Mouse (Mus musculus) gastrocnemius, postnatal 10 days (tissue): ENCODE results near the gene Trmt61a. TPM values are rescaled to one million over a fixed set of nuclear protein-coding genes. Genes with fewer than 3 reads are reported as not detected.
A peak's percentile ranks its signal among the peaks of the same experiment; 100 is the strongest.
"Not testable (repeated sequence)": the region's sequence is repeated elsewhere in the genome, so short reads cannot be mapped to it uniquely, and the experiment has no call there.

ENCODE experiments used
- DNase-seq: peaks from one replicate; pipeline ENCODE4 v3.0.0; 2021; ENCODE audit warnings: mixed read lengths
- long read RNA-seq, 2 experiments: library from polyadenylated mRNA; stranded (forward); transcript quantifications; one replicate each; pipeline ENCODE4 v2.0.0; 2021
- total RNA-seq, 2 experiments: library from RNA; stranded (reverse); gene quantifications; 2 replicates each; pipeline ENCODE4 v1.2.3; 2021

Gene Trmt61a
- 1 to 10 TPM; 3.8 to 5.4 TPM for total RNA-seq
- long read RNA-seq, experiment 1, partial matches to known transcripts, result 0 of 2 reads
- long read RNA-seq, experiment 1, other reads (novel, unspliced or antisense), result 0 of 2 reads
- long read RNA-seq, experiment 2, partial matches to known transcripts, result 1 of 4 reads
- long read RNA-seq, experiment 2, other reads (novel, unspliced or antisense), result 3 of 4 reads

DNA sequence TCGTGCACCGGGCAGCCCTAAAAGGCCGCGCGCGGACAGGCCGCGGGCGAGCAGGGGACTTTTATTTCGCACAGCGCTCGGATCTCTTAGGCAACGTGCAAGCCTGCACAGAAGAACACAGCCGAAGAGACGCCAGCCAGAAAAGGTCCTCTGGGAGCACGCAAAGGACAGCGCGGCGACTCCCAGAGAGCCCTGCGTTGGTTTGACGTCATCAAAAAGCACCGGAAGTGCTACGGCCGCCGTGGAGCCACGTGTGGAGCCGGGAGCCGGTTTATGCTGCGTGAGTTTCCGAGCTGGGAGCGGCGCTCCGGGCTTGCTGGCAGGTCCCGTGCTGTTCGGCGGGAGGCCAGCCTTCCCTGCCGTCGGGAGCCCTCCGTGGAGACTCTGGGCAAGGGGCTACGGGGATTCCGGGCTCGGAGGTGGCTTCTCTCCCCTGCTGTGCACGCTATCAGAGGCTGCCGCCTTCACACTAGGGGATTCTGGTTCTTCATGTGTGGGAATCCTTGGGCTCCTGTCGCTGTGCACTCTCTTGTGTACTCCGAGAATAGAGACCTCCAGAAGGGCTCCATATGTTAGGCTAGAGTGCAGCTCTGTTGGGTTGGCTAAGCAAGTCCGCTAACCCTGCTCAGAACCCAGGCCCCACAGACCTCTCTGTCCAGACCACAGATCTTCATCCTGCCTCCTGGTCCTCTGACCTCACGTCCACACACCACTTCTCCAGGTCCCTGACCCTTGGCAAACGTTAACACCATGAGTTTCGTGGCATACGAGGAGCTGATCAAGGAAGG is at the start of gene Trmt61a:
Gene Trmt61a (plus strand): TSS at position 224 of the 788 bp plus-strand sequence.
- DNase-seq, result peak; percentile 92

DNA sequence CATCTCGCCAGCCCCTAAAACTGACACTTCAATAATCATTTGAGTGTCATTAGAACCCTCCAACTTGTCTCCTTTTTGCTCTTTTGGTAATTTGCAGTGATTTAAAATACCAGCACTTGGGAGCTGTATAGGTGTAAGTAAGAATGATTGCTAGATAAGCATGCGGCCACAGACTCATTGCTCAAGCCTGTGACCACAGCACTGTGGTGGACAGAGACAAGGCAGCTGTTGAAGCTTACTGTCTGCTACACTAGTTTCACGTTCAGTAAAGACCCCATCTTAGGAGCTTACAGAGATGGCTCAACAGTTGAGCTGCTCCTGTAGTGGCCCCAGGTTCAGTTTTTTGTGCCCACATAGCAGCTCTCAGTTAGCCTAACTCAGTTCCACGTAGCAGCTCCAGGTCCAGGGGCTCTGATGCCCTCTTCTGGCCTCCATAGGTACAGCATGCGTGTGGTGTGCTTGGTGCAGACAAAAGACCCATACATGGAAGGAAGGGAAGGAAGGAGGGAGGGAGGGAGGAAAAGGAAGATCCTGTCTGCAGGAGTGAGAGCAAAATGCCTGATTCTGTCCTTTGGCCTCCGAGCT is 29.8 kb upstream of the Trmt61a start:
- peak; percentile 61 for DNase-seq

DNA sequence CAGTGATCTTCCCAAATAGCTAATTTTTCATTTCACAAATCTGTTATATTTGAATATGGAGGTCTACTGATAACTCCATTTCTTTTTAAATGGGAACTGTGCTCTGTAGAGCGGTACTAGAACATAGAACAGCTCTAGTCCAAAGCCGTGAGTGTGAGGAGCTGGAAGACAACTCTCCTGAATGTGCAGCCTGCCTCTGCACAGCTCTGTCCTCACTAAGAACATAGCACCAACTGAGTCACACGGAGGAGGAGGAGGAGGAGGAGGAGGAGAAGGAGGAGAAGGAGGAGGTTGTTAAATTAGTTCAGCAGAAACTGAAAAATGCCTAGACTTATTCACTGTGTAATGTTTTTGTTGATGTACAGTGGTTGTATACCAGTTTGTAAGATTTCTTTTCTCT is 25.0 kb upstream of the Trmt61a start:
- DNase-seq, result no peak

DNA sequence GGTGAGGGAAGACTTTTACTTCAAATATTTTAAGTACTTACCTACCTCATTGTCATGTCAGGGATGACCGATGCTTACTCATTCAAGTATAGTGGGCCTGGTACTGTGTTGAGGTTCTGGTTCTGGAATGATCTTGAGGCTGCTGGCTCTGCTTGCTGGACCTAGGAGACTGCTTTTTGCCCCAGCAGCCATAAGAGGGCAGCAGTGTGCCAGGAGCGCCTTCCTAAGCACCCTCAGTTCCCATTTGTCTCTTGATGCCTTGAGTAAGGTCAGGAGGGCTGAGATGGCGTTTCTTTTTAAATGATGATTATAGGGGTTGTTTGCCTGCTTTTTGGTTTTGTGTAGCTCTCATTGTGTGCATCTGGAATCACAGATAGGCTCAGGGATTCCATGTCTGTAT is 24.5 kb upstream of the Trmt61a start:
- peak; percentile 73 for DNase-seq

DNA sequence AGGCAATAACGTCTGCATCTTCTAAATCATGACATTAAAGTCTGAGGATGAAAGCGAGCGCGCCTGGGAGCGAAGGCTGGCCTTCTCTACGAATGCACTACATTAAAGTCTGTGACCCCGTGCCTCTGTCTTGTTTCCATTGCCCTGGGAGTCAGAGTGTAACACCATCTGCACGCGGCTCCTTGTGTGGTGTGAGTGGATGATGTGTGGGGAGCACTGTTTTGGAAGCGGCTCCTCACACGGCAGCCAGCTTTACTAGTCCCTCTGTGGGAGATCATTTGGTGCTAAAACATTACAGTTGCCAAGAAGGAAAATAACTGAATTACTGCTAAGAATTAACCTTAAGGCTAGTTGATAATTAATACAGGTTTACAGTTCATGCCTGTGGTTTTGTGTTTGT is 22.2 kb upstream of the Trmt61a start:
- no peak for DNase-seq

DNA sequence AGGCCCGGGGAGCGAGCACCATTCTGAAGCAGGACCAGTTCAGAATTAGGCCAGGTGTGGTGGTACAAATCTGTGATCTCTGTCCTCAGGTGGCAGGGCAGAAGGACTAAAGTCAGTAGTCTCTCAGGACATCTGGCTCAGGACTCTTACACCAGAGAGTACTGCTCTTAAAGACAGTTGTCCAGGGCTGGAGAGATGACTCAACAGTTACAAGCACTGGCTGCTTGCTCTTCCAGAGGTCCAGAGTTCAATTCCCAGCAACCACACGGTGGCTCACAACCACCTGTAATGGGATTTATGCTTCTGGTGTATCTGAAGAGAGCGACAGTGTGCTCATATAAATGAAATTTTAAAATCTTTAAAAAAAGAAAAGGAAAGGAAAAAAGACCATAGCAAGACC is 18.6 kb upstream of the Trmt61a start:
- DNase-seq, result no peak

DNA sequence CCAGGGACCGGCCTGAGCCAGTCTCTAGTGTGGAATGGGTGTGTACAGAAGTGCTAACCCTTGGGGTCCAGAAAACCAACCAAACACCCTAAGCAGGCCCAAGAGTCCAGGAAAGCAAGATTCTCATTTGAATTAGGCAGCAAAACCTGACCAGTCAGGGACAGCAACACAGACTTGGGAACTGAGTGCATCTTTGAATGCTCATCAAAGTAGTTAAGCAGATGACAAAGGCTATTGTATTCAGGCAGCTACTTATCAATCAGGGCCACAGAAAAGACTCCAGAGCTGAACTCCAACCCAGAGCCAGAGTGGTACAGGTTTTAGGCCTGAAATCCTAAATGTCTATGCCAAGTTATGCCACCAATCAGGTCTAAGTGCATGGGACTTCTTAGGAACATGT is 17.3 kb upstream of the Trmt61a start:
- no peak for DNase-seq

DNA sequence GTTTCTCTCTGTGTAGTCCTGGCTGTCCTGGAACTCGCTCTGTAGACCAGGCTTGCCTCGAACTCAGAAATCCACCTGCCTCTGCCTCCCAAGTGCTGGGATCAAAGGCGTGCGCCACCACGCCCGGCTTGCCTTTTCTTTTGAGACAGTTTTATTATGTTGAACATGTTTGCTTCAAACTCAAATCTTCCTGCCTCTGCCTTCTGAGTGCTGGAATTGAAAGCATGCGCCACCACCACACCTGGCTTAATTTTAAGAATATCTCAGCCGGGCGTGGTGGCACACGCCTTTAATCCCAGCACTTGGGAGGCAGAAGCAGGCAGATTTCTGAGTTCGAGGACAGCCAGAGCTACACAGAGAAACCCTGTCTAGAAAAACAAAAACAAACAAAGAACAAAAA is 16.4 kb upstream of the Trmt61a start:
- DNase-seq, result not testable (repeated sequence)

DNA sequence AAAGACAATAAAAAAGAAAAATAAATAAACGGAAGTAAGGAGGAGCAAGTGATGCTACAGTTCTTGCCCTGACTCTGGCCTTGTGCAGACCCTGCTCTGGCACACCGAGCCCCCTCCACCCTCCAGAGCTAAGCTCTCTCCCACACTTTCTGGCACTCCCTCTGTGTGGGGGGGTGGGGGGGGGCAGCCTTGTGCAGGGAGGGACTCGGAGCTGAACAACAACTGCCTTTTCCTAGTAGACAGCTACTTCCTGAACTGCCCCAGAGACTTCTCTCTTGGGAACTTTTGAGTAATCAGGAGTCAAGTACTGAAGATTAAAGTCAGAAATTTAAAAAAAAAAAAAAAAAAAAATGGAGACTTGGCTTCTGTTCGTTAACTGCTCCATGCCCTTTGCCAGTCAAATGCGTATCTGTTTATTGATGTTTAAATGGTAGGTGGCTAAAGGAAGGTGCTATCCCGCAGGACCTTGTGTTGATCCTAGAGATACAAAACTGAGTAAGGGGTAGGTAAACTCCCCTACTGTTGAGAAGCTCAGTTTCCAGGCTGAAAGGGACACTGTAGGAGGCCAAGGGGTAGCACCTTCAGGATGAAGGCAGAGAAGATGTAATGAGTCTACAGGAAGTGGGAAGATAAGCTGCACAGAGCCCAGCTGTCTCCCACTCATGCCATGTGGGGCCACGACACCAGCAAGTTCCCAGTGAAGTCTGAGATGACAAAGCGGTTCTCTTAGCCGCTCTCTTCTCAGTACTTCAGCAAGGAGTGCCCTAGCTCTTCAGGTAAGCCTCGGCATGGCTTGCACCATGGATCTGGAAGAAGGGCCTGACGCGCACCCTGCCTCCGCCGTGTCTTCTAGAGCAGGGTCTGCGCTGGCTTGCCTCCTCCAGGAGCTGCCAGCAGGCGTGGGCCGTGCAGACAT is 14.4 kb upstream of the Trmt61a start:
- no peak for DNase-seq

DNA sequence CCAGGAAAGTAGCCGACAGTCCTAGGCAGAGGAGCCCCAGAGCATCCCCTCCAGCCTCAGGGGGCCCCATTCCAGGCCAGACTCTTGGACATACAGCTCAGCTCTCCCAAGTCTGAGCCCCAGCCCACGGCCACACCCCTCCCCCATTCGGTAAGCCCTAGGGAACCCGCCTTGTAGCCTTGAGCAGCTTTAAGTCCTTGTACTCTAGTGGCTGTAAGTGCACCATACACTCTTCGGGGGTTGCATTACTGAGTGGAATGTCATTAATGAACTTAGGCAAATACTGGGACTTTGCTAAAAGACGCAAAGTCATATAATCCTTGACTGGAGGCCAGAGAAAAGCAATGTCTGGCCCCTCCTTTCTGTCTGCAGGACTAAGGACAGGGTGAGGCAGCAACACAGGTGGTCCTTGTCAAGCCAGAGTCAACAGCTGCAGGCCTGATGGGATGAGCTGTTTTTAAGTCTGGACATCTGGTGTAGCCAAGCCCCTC is 13.7 kb upstream of the Trmt61a start:
- peak; percentile 48 for DNase-seq

DNA sequence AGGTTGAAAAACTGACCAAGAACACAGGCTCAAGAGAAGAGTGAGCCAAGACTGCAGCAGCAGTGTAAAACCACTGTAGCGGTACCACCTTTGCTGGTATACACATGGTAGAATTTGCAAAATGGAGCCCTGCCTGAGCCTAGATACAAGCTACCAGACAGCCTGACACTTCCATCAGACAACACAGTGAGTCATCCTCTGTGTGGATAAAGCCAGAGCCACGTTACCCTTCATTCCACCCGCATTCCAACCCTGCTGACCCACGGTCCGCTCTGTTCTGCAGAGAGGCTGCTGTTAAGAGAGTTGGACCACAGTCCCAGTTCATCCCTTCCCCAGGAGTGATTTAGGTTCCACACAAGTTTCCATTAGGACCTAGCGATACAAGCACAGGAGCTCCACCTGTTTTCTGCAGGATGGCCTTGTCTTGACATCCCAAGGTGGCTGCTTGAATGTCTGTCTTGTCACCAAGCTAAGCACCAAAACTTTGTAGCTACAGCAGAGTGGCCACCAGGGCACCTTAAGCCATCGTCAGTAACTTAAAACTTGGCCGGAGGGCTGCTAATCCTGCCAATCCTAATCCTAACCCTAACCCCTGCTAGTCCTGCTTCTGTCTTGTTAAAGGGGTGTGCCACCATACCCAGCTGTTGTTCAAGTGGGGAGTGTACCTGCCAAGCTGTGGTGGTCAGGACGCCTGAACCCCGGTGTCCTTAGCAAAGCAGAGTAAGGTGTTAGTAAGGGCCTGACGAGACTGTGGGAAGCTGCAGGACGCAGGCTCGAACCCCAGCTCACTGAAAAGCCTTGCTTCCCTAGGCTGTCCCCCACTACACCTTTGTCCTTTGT is 12.6 kb upstream of the Trmt61a start:
- DNase-seq, result no peak

DNA sequence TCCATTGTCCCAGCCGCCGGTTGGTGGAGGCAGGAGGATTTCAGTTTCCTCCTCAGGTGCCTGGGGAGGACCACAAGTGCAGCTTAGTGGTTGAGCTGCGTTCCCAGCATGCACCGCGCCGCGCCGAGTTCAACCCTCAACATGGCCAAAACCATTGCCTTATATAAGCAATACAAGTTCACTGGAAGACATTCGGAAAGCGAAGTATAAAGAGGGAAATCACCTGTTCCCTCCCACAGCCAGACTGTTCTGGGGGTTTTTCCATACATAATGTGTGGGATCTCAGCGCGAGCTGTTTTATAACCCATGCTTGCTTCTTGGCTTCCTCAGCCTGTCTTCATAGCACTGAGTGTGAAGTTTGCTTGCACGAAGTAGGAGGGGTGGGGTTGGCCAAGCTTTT is 11.5 kb upstream of the Trmt61a start:
- DNase-seq, result no peak

DNA sequence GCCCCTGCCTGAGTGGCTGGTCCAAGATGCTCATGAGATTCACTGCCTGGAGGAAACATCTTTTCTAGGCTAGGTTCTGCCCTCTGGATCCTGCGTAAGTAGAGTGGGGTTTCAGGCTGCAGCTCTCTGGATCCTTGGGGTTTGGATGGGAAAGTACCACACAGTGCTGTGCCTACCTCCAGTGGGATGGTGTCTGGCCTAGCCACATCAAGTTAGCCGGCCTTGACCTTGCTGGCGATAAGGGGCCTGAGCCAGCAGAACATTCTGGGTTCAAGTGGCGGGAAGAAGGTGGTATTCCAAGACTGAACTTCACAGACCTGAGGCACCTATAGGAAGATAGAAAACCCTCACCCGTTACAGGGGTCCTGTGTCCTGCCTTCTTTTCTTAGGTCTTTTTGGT is 10.5 kb upstream of the Trmt61a start:
- DNase-seq, result no peak

DNA sequence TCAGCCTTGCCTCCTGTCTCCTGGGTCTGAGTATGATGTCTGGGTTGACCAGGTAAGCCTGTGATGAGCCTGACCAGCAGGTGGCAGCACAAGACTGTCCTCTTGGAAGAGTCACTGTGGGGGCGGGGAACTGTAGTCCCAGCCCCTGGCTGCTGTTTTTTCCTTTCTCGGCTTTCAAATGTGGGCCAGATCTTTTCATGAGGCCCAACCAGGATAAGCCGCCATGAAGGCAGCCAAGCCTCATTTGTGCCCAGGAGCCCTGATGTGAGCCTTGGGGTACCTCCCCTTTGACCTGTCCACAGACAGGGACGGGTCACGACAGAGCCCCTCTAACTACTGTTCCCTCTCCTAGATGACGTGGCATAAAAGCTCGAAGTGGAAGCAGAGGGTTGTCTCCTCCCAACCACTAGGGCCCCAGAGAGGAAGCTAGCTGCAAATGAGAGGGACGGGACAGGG is 9.4 kb upstream of the Trmt61a start:
- DNase-seq, result peak; percentile 100

DNA sequence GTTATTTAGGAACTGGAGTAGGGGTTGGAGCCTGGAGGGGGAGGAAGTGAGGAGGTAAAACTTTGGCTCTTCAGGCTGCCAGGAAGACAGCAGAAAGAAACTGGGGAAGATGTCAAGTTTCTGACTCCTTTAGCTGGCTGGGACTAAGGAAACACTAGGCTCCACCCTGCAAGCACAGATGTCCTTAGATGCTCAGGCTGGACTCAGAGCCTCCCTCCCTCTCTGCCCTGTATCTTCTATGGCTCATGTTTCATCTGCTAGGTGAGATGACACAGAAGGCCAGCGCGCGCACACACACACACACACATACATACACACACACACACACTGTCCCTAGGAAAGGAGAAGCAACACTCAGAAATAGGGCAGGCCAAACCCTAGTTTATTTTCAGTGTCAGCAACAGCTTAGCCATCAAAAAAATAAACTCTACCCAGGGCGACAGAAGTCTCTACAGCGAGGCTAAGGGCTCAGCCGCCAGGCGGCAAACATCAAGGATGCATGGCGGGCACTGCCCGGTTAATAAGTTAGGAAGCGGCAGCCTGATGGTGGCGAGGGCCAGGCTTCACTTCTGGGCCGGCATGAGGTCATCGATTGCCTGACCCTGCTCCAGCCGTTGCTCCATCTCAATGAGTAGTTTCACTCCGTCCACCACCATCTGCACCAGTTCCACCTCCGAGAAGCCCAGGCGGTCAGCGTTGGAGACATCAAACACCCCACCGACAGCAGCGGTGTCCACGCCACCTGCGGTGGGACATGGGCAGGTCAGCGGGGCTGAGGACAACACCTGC is 8.7 kb upstream of the Trmt61a start:
- peak; percentile 19 for DNase-seq

DNA sequence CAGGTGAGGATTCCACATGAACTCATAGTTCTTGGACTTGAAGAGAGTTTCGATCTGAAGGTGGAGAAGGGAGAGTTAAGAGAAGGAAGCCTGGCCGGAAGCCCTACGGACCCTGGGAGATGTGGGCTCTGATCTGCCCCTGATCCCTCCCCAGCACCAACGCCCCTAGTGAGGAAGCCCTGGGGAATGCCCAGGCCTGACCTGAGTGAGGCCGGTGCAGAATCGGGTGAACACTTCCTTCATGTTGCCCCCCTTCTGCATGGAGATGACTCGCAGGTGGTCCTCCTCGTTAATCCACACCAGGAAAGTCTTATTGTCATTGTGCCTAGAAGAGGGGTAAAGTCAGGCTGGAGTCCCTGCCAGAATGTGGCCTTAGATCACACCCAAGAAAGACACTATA is 7.9 kb upstream of the Trmt61a start:
- DNase-seq, result no peak

DNA sequence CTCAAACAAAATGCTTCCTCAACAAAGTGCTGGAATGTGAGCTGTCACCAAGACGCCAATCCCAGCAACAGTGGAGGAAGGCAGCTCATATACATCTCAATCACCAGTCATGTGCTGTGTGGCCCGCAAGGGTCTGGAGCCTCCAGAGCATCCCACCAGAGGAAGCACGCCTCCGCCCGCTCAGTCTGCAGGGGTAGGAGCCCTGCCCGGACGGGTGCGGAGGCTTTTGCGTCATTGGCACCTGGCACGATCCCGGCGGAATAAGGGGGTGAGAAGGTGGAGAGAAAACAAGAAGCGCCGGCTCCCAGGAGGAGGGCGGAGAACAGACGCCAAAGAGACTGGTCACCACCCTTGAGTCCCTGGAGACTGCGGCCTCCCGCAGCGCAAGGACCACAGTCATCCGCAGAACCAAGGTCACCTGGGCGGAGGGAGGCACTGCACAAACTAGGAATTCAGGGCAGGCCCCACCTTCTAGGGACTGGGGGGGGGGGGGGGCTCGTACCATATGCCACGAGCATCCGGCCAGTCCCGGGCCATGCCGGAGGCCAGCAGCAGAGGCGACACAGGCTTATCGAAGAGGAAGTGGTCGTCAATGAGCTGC is 7.4 kb upstream of the Trmt61a start:
- no peak for DNase-seq

DNA sequence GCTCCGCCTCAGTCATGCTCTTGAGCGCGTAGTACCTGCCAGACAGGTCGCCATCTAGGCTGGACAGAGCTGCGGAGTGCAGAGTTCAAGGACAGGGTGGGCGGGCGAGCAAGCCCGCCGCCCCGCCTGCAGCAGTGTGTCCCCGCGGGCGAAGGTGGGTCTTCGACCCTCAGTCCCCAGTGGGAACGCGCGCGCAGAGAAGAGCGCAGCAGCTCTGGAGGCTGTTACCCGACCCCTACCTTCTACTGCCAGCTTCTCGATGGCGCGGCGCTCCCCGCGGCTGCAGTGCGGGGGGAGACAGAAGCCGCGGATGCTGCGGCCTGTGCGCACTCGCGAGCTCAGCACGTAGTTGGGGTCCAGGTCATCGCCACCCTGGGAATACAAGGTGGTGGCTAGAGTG is 6.9 kb upstream of the Trmt61a start:
- DNase-seq, result no peak

DNA sequence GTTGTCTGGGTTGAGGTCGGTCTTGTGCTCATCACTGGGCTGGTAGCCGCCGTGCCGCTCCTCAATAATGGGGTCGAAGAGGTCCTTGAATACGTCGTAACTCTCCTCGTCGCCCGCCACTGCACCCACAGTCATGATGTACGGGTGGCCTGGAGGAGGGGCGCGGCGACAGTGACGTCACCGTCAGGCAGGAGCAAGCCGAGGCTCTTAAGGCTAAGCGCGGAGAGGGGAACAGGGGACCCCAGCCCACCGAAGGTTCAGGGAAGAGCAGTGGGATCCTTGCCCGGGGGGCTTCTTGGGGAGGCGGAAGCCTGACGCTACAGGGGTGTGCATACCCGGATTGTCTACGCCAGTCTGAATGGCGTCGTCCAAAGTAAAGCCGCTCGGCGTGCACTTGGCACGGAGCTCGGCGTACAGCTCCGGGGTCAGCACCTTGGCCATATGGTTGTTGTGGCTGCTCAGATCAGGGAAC is 6.4 kb upstream of the Trmt61a start:
- DNase-seq, result peak; percentile 65

DNA sequence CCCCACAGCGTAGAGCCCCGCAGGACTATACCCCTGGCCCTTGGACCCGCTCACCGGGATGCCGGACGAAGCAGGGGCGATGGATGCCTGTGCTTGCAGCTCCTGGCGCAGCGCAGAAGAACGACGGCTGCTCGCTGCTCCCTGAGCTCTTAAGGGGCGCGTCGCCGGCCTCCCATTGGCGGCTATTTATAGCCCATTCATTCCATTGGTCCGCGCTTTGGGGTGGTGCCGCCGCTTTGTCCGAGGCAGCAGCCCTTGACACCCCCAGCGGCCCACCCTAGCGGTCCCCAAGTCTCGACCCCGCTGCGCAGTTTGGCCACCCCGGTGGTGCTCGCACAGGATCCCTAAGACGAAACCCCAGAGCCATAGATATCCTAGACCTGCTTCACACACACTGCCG is 5.7 kb upstream of the Trmt61a start, which contains the start of gene Ckb:
Gene Ckb (minus strand): TSS at position 163 of the 400 bp plus-strand sequence.
- DNase-seq, result peak; percentile 75
